Mouse (Mus musculus) urinary bladder, postnatal 0 days (tissue): Measurements from ENCODE around the gene Mbl2. TPM values are rescaled to one million over a fixed set of nuclear protein-coding genes. Genes with fewer than 3 reads are reported as not detected.

Experiments used
- microRNA-seq: library from miRNA; unstranded; fragments of <30 nt; microRNA quantifications from one replicate; pipeline ENCODE4, GENCODE M21; 2016
- polyA plus RNA-seq: library from polyadenylated mRNA; unstranded; fragments of >200 nt; fragmentation: Nextera tagmentation; extraction: Ambion mirVana; gene quantifications from 2 replicates; pipeline ENCODE4 v1.2.1, GENCODE M21; 2015

The Mbl2 gene
- polyA plus RNA-seq, result 0.16 TPM in 1 of 2 replicates, not detected in the other

DNA sequence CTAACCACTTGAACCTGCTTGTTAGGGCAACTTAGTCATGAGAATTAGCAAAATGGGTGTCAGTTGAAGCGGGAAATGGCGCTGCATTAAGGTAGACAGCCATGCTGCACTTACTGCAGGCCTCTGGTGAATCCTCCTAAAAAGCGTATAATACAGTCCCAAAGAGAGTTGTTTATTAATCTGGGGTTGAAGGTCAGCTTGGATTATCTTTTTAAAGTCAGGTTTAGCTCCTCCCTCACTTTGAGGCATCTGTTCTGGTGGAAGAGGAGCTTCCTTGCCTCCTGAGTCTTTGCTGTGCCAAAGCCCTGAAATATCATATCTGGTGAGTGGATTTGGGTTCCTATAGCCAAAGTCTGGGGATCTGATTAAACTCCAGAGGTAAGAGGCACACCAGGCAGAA, at the start of gene Mbl2:
TSS of gene Mbl2 (plus strand) at position 252 of the 400 bp plus-strand sequence.

Small RNA genes within 50 kb of the gene (microRNA-seq; reads per million reads assigned to microRNA genes)
- not detected for gene Gm24108

Other genes starting within 250 kb of the Mbl2 start
- not detected in 2 replicates for gene Trpd52l3, start 229.2 kb upstream of the Mbl2 start, polyA plus RNA-seq
- 24.6 and 28.7 TPM in 2 replicates for gene Uhrf2, start 202.4 kb upstream of the Mbl2 start, polyA plus RNA-seq
- gene Gldc, start 57.5 kb upstream of the Mbl2 start, polyA plus RNA-seq, result 12.3 and 14.8 TPM in 2 replicates